Mouse (Mus musculus): ENCODE data around the gene Myef2. TPM values are rescaled to one million over a fixed set of nuclear protein-coding genes. Genes with fewer than 3 reads are reported as not detected.

Myef2 gene
- polyA plus RNA-seq (2016; fragmentation: Nextera tagmentation; extraction: Ambion mirVana): 251 and 275 TPM in 2 replicates

GRCm38 (mm10) chr2:125123477-125123852 is at the start of gene Myef2:
Gene Myef2, minus strand, starts transcription at chr2:125123661.
- ATAC-seq (ENCODE audit: low FRiP score, low read depth): peak; percentile 86
- Histone ChIP-seq H3K27me3 (0 out of 2 replicates have a peak, but pooled peaks cover 4% of the 10 kb centered on the region), H3K4me1 (peaks cover 25% of the 10 kb centered on the region), H3K36me3 (no peaks in the 10 kb centered on the region), H3K4me2 (replicated peaks) (peak within 1 kb of the TSS; percentile 77), H3K4me3 (peak within 1 kb of the TSS; percentile 79), H3K27ac (replicated peaks) (peak within 1 kb of the TSS; percentile 97), H3K9ac (replicated peaks) (peak within 1 kb of the TSS; percentile 96), H3K9me3 (no peaks in the 10 kb centered on the region)
- WGBS: under 1% methylated on average over 37 of the region's 48 CpGs

GRCm38 (mm10) chr2:125162012-125162470 is 38.6 kb upstream of the Myef2 start:
- no peaks in the 10 kb centered on the region for H3K27me3 ChIP-seq
- ATAC-seq (ENCODE audit: low FRiP score, low read depth): no peak
- H3K4me3 ChIP-seq: no peak overlapping the region
- no peaks in the 10 kb centered on the region for H3K36me3 ChIP-seq
- no peak overlapping the region for H3K27ac ChIP-seq (replicated peaks)
- no peak overlapping the region for H3K9ac ChIP-seq (replicated peaks)
- H3K4me2 ChIP-seq (replicated peaks): no peak overlapping the region
- 67% methylated on average over 4 of the region's 4 CpGs for WGBS
- no peaks in the 10 kb centered on the region for H3K9me3 ChIP-seq
- H3K4me1 ChIP-seq: no peaks in the 10 kb centered on the region

- Histone ChIP-seq H3K9me3 (no peaks in the 10 kb centered on the region), H3K27ac (replicated peaks) (no peak overlapping the region), H3K36me3 (no peaks in the 10 kb centered on the region), H3K9ac (replicated peaks) (no peak overlapping the region), H3K4me1 (no peaks in the 10 kb centered on the region), H3K4me2 (replicated peaks) (no peak overlapping the region), H3K27me3 (no peaks in the 10 kb centered on the region), H3K4me3 (no peak overlapping the region)
- WGBS: 31% methylated on average over 2 of the region's 2 CpGs
- no peak for ATAC-seq (ENCODE audit: low FRiP score, low read depth)
These were observed 32.0 kb upstream of the Myef2 start for GRCm38 (mm10) chr2:125155504-125155903.

GRCm38 (mm10) chr2:125154294-125154693 is 30.8 kb upstream of the Myef2 start:
- Histone ChIP-seq H3K9me3 (no peaks in the 10 kb centered on the region), H3K27ac (replicated peaks) (no peak overlapping the region), H3K36me3 (no peaks in the 10 kb centered on the region), H3K4me1 (no peaks in the 10 kb centered on the region), H3K9ac (replicated peaks) (no peak overlapping the region), H3K27me3 (no peaks in the 10 kb centered on the region), H3K4me2 (replicated peaks) (no peak overlapping the region), H3K4me3 (no peak overlapping the region)
- WGBS: 80% methylated on average over 9 of the region's 9 CpGs
- no peak for ATAC-seq (ENCODE audit: low FRiP score, low read depth)

- Histone ChIP-seq H3K4me3 (no peak within 1 kb of the TSS), H3K36me3 (no peaks in the 10 kb centered on the region), H3K9me3 (no peaks in the 10 kb centered on the region), H3K27ac (replicated peaks) (no peak within 1 kb of the TSS), H3K4me1 (no peaks in the 10 kb centered on the region), H3K9ac (replicated peaks) (no peak within 1 kb of the TSS), H3K27me3 (no peaks in the 10 kb centered on the region), H3K4me2 (replicated peaks) (no peak within 1 kb of the TSS)
- ATAC-seq (ENCODE audit: low FRiP score, low read depth): no peak
- WGBS: 83% methylated on average over 6 of the region's 6 CpGs
These were observed 28.9 kb upstream of the Myef2 start, which contains the start of gene Slc12a1 for GRCm38 (mm10) chr2:125152388-125152787. Gene Slc12a1, plus strand, starts transcription at chr2:125152505.

GRCm38 (mm10) chr2:125142336-125142735 is 18.9 kb upstream of the Myef2 start:
- no peak overlapping the region for H3K9ac ChIP-seq (replicated peaks)
- no peak for ATAC-seq (ENCODE audit: low FRiP score, low read depth)

GRCm38 (mm10) chr2:125136846-125137245 is 13.4 kb upstream of the Myef2 start:
- no peak overlapping the region for H3K27ac ChIP-seq (replicated peaks)
- no peaks in the 10 kb centered on the region for H3K36me3 ChIP-seq
- H3K9ac ChIP-seq (replicated peaks): no peak overlapping the region; the same call in 1 of the 2 replicates
- H3K4me1 ChIP-seq: peaks cover 15% of the 10 kb centered on the region
- WGBS: 26% methylated on average over 7 of the region's 7 CpGs
- H3K9me3 ChIP-seq: no peaks in the 10 kb centered on the region
- peak overlapping the region; percentile 73 for H3K4me2 ChIP-seq (replicated peaks)
- no peaks in the 10 kb centered on the region for H3K27me3 ChIP-seq
- ATAC-seq (ENCODE audit: low FRiP score, low read depth): no peak
- peak overlapping the region; percentile 44 for H3K4me3 ChIP-seq

More at GRCm38 (mm10) chr2:125142336-125142735, 18.9 kb upstream of the Myef2 start:
- Histone ChIP-seq H3K27me3 (no peaks in the 10 kb centered on the region), H3K9me3 (no peaks in the 10 kb centered on the region), H3K4me3 (no peak overlapping the region), H3K36me3 (no peaks in the 10 kb centered on the region), H3K4me1 (no peaks in the 10 kb centered on the region), H3K4me2 (replicated peaks) (no peak overlapping the region), H3K27ac (replicated peaks) (no peak overlapping the region)

- Histone ChIP-seq H3K36me3 (no peaks in the 10 kb centered on the region), H3K4me2 (replicated peaks) (peak within 1 kb of the TSS; percentile 73), H3K27me3 (no peaks in the 10 kb centered on the region), H3K4me1 (peaks cover 15% of the 10 kb centered on the region), H3K27ac (replicated peaks) (no peak within 1 kb of the TSS), H3K9me3 (no peaks in the 10 kb centered on the region), H3K4me3 (peak within 1 kb of the TSS; percentile 44), H3K9ac (replicated peaks) (peak within 1 kb of the TSS; percentile 51)
- WGBS: 1% methylated on average over 39 of the region's 39 CpGs
- ATAC-seq (ENCODE audit: low FRiP score, low read depth): peak; percentile 54
These were observed 12.7 kb upstream of the Myef2 start, which contains the start of gene Ctxn2 for GRCm38 (mm10) chr2:125135903-125136811. Gene Ctxn2, plus strand, starts transcription at chr2:125136692.

GRCm38 (mm10) chr2:125134113-125134512 is 10.7 kb upstream of the Myef2 start:
- no peak overlapping the region for H3K9ac ChIP-seq (replicated peaks)
- no peaks in the 10 kb centered on the region for H3K27me3 ChIP-seq

GRCm38 (mm10) chr2:125126792-125127191 is 3.3 kb upstream of the Myef2 start:
- no peak overlapping the region for H3K27ac ChIP-seq (replicated peaks)
- H3K36me3 ChIP-seq: no peaks in the 10 kb centered on the region
- H3K27me3 ChIP-seq: 0 out of 2 replicates have a peak, but pooled peaks cover 4% of the 10 kb centered on the region
- H3K9me3 ChIP-seq: no peaks in the 10 kb centered on the region
- H3K4me1 ChIP-seq: peaks cover 4% of the 10 kb centered on the region; the same call in 1 of the 2 replicates
- 86% methylated on average over 3 of the region's 3 CpGs for WGBS
- no peak overlapping the region for H3K4me2 ChIP-seq (replicated peaks)
- no peak for ATAC-seq (ENCODE audit: low FRiP score, low read depth)
- H3K4me3 ChIP-seq: no peak overlapping the region
- no peak overlapping the region for H3K9ac ChIP-seq (replicated peaks)

More at GRCm38 (mm10) chr2:125134113-125134512, 10.7 kb upstream of the Myef2 start:
- H3K9me3 ChIP-seq: no peaks in the 10 kb centered on the region
- WGBS: 17% methylated on average over 4 of the region's 4 CpGs
- no peak overlapping the region for H3K4me2 ChIP-seq (replicated peaks)
- no peak overlapping the region for H3K4me3 ChIP-seq
- H3K4me1 ChIP-seq: peaks cover 15% of the 10 kb centered on the region
- peak; percentile 58 for ATAC-seq (ENCODE audit: low FRiP score, low read depth)
- no peaks in the 10 kb centered on the region for H3K36me3 ChIP-seq
- no peak overlapping the region for H3K27ac ChIP-seq (replicated peaks)

- 47% methylated on average over 4 of the region's 4 CpGs for WGBS
- H3K9me3 ChIP-seq: no peaks in the 10 kb centered on the region
- no peak overlapping the region for H3K27ac ChIP-seq (replicated peaks)
- no peaks in the 10 kb centered on the region for H3K36me3 ChIP-seq
- H3K27me3 ChIP-seq: 0 out of 2 replicates have a peak, but pooled peaks cover 4% of the 10 kb centered on the region
- no peak for ATAC-seq (ENCODE audit: low FRiP score, low read depth)
- H3K4me2 ChIP-seq (replicated peaks): no peak overlapping the region
- peaks cover 12% of the 10 kb centered on the region for H3K4me1 ChIP-seq
- no peak overlapping the region for H3K4me3 ChIP-seq
- H3K9ac ChIP-seq (replicated peaks): no peak overlapping the region
These were observed 2.4 kb upstream of the Myef2 start for GRCm38 (mm10) chr2:125125824-125126223.
